Comparison of ENCODE assay signal across 8 mouse cellular contexts in the genomic region with DNA sequence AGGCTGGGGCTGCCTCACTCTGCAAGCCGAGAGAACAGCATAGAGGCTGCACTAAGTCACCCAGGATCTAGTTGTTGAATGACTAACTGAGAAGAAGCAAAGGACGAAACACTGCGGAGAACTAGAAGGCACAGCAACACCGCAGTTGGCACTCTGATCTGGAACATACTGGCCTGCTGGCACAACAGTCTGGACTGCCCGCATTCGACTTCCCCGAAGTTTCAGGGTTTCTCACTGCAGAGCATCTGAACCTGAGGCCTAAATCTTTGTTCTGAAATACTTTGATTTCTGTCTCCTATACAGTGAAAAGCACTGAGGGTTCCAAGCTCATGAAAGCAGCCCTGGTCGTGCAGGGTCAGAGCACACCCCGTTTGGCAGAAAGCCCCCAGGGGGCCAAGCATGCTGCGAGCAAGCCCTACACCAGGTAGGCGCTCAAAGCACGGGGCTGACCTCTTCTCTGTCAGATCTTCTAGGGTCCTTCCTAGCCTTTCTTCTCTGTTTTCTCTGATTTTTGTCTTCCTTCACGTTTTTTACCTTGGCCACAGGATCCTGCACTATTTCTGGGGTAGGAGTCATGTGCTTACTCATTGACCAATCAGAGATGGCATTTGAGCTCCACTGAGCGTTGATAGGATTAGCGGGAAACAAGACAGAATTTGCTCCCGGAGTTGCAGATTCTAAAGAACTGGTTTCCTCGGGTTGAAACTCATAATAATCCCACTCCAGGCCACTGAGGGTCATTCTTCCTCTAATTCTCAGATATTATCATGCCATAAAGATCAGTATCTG. TPM values are rescaled to one million over a fixed set of nuclear protein-coding genes. Genes with fewer than 3 reads are reported as not detected.
DNase-seq lines count a peak whose midpoint lies in the region; ATAC-seq and TF ChIP-seq lines count a peak whose summit lies in the region.

No protein-coding gene starts in this region.

- no peaks in the 10 kb centered on the region for H3K4me1 ChIP-seq in liver, adult 2 months (ENCODE audit: control insufficient read depth, insufficient read depth, low read length)
- no peaks in the 10 kb centered on the region for H3K4me1 ChIP-seq in embryonic facial prominence, embryonic 11.5 days (ENCODE audit: control insufficient read depth, insufficient read depth, low read length)
- no peaks in the 10 kb centered on the region for H3K4me1 ChIP-seq in intestine, postnatal 0 days (replicated peaks; ENCODE audit: control insufficient read depth, insufficient read depth, low read length)

- no peak overlapping the region for H3K27ac ChIP-seq in liver, adult 2 months (replicated peaks; ENCODE audit: insufficient read depth, low read depth, low read length)
- H3K27ac ChIP-seq in embryonic facial prominence, embryonic 11.5 days (replicated peaks; ENCODE audit: low read depth, low read length) = no peak overlapping the region
- H3K27ac ChIP-seq in intestine, postnatal 0 days (ENCODE audit: low read depth, low read length) = no peak overlapping the region

- H3K9ac ChIP-seq in liver, adult 2 months (ENCODE audit: low read depth, low read length) = no peak overlapping the region
- no peak overlapping the region for H3K9ac ChIP-seq in embryonic facial prominence, embryonic 11.5 days (replicated peaks; ENCODE audit: low read length)
- no peak overlapping the region for H3K9ac ChIP-seq in intestine, postnatal 0 days (ENCODE audit: low read depth, low read length)

- H3K36me3 ChIP-seq in liver, adult 2 months (ENCODE audit: control insufficient read depth, insufficient read depth, low read length) = no peaks in the 10 kb centered on the region
- no peaks in the 10 kb centered on the region for H3K36me3 ChIP-seq in embryonic facial prominence, embryonic 11.5 days (replicated peaks; ENCODE audit: control insufficient read depth, insufficient read depth, low read depth, low read length)
- H3K36me3 ChIP-seq in intestine, postnatal 0 days (ENCODE audit: control insufficient read depth, insufficient read depth) = no peaks in the 10 kb centered on the region

- H3K4me2 ChIP-seq in embryonic facial prominence, embryonic 11.5 days (ENCODE audit: low read depth, low read length) = peak overlapping the region; percentile 8
- H3K4me2 ChIP-seq in intestine, postnatal 0 days (replicated peaks; ENCODE audit: low read depth) = peak overlapping the region; percentile 32

- H3K4me3 ChIP-seq in liver, adult 2 months (ENCODE audit: insufficient read depth, low read depth, low read length) = no peak overlapping the region; the same call in 1 of the 2 replicates
- H3K4me3 ChIP-seq in embryonic facial prominence, embryonic 11.5 days (ENCODE audit: low read depth, low read length) = no peak overlapping the region
- no peak overlapping the region for H3K4me3 ChIP-seq in intestine, postnatal 0 days (ENCODE audit: low read depth, low read length)

- no peaks in the 10 kb centered on the region for H3K27me3 ChIP-seq in liver, adult 2 months (ENCODE audit: control insufficient read depth, insufficient read depth, low read length)
- no peaks in the 10 kb centered on the region for H3K27me3 ChIP-seq in embryonic facial prominence, embryonic 11.5 days (ENCODE audit: control insufficient read depth, insufficient read depth, low read length)
- H3K27me3 ChIP-seq in intestine, postnatal 0 days (replicated peaks; ENCODE audit: control insufficient read depth, insufficient read depth, low read length) = no peaks in the 10 kb centered on the region

- peak; percentile 43 for DNase-seq in liver, adult 2 months (ENCODE audit: extremely low read depth, low read depth, low spot score)
- DNase-seq in liver = no peak
- DNase-seq in embryonic facial prominence, embryonic 11.5 days (ENCODE audit: low spot score) = peak; percentile 66
- DNase-seq in retina, embryonic 14.5 days (ENCODE audit: low spot score) = peak; percentile 69
- DNase-seq in adrenal gland, postnatal 14 days = no peak
- DNase-seq in gastrocnemius, adult 8-10 months (ENCODE audit: low spot score in 2 of 2) = no peak
- no peak for DNase-seq in thymus, postnatal 36 days

- WGBS in liver, adult 2 months = 49% methylated on average over 17 of the region's 17 CpGs
- 52% methylated on average over 17 of the region's 17 CpGs for WGBS in embryonic facial prominence, embryonic 11.5 days
- WGBS in intestine, postnatal 0 days = 51% methylated on average over 17 of the region's 17 CpGs

- TF ChIP-seq POLR2A in liver, adult 2 months (IDR thresholded peaks at IDR 0.05; ENCODE audit: extremely low read depth, insufficient read depth, low read length) = no peak

- H3K9me3 ChIP-seq in embryonic facial prominence, embryonic 11.5 days (replicated peaks; ENCODE audit: control insufficient read depth, low read length) = no peaks in the 10 kb centered on the region
- no peaks in the 10 kb centered on the region for H3K9me3 ChIP-seq in intestine, postnatal 0 days (ENCODE audit: control insufficient read depth)

- TF ChIP-seq CTCF in liver, adult 2 months (IDR thresholded peaks at IDR 0.05; ENCODE audit: low read depth, low read length) = no peak
- no peak for TF ChIP-seq CTCF in intestine, postnatal 0 days (IDR thresholded peaks at IDR 0.05; ENCODE audit: low read depth)

- ATAC-seq in embryonic facial prominence, embryonic 11.5 days (replicated peaks; ENCODE audit: insufficient number of reproducible peaks, low FRiP score, low TSS enrichment, low read depth) = no peak; the same call in 1 of the 2 replicates
- peak; percentile 43; the same call in 1 of the 2 replicates for ATAC-seq in intestine, postnatal 0 days

- H3K79me2 ChIP-seq in liver, adult 2 months (ENCODE audit: control insufficient read depth, insufficient read depth, low read length) = no peaks in the 10 kb centered on the region

RNA-seq across cellular contexts. Expression of gene Lyrm2, which starts 33.6 kb away (rescaled TPM):
- 28.5 and 46.9 TPM in 2 replicates for total RNA-seq in liver, adult 2 months (2014; rRNA removed)
- polyA plus RNA-seq in liver, adult 2 months (2012; rRNA removed) = 5.8 and 5.9 TPM in 2 replicates
- polyA plus RNA-seq in embryonic facial prominence, embryonic 11.5 days (2014; fragmentation: Nextera tagmentation; extraction: Ambion mirVana) = 131 and 146 TPM in 2 replicates
- polyA plus RNA-seq in intestine, postnatal 0 days (2015; fragmentation: Nextera tagmentation; extraction: Ambion mirVana) = 92.4 and 97.8 TPM in 2 replicates
- 51.7 and 53.2 TPM in 2 replicates for total RNA-seq in adrenal gland, postnatal 14 days (2021)
- total RNA-seq in gastrocnemius, adult 8-10 months (2022) = 10 to 100 TPM; 15.1 to 23.3 (median 19.8) TPM

Comparison
In these comparisons a context has a peak if more than half of its experiments do, and no peak if none do; other contexts are left out.
1. DNase-seq: peak in liver, adult 2 months (single experiment), embryonic facial prominence, embryonic 11.5 days (single experiment) and retina, embryonic 14.5 days (single experiment); none in liver (single experiment), adrenal gland, postnatal 14 days (single experiment), gastrocnemius, adult 8-10 months (0 of 2) and thymus, postnatal 36 days (0 of 2).